Mouse (Mus musculus): ENCODE data around the gene Gm4792.

Gene Gm4792

DNA sequence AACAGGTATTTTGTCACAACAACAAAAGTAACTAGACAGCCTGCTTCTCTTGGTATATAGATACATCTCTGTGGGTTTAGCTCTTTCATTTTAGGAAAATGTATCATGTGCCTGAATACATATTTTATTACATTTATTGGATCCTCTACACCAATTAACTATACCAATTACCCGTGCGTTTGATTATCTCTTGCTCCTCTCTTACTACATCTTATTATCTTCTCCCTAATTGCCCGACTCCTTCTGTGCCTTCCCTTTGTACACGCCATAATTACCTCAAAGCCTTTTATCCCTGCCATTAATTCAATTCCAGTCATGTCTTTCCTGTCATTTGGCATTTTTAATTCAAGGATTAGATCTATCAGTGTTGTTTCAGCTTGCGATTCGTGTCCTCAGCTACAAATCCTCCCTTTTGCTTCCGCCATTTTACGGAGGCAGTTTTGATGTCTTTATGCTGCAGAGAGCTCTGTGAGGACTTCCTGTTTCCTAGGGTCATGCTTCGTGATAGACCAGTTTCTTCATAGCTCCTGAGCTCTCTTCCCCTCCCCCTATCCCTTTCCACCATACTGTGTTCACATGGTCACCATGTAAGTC is 5.7 kb upstream of the Gm4792 start:
- in situ Hi-C loops (cut with MboI, MseI) = loop anchor here (5.0 to 25.0 kb wide), 4 partner anchors 93 to 1433 kb away; no protein-coding TSS in a partner anchor

DNA sequence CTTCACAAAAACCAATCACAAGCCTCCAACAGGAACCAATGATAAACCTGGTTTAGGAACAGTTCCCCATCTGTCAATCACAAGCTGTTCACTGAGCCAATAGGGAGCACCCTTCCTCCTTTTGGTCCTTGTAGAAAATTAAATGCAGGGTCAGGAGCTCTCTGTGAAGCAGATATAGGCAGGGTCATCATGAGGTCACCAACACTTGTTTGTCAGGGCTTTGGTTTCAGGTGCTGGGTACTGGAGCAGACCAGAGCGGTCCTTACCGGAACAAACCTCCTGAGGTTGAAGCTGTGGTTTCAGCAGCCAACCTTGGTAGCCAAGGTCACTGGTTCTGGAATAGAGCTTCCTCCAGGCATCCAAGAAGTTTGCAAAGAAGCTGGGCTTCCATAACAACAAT is 798 bp upstream of the Gm4792 start:
- in situ Hi-C loops (cut with MboI, MseI) = no loop called here

DNA sequence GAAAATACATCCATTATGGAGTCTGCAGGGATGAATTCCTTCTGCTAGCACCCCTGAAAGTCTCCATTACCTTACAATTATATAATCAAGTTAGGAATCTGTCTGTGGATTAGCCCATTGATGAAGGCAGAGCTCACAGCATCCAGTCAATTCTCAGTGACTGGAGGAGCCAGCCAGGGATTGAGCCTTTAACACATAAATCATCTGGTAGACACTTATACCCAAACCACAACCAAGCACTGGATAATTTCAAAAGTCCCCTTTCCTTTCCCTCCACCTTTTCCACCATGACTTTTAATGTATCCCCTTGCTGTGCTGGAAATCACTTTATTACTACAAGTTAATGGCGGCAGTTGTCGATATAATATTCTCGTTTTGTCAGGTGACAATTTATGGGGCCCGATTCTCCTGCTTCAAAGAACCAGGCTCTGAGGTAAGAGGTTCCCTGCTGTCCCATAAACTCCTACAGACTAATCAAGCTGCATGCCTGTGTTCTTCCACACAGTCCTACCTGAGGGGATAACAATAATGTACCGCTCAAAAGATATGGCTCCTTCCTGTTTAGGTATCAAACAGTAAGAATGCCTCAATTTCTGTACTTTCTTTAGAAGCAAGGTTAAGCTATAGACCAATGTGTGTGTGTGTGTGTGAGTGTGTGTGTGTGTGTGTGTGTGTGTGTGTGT is 2.4 kb downstream of the Gm4792 start:
- in situ Hi-C loops (cut with MboI, MseI) = no loop called here

DNA sequence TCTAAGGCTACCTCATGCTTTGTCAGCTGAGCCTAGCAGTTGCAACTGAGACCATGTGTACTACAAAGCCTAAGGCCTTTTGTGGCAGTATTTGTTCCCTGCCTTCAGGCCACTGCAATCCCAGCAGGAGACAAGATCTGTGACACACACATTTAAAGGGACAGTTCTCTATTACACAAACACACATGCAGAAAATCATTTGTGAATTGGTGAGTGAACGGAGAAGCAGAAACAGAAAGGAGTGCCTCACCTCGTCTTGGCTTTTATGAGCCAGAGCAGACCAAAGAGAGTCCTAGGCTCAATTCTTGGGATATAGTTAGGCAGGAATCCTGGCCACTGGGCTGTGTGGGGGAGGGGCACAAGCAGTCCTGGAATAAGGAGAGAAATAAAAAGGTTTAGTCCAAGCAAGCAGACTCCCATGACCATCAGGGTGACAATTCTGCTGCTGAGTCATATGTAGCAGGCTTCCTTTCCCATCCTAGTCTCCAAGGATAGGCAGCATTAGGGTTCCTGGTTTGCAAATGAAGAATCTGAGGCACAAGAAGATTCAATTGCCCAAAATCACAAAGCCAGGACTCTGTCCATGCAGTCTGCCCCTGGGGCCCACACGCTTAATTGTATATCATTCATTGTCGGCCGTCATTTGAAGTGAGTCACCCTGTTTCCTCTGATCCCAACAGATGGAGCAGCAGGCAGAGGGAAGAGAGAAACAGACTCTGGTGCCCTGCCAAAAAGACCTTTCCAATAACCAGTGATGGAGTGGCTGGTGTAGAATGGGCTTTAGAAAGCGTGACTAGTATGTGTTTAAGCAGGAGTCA is 3.4 kb downstream of the Gm4792 start:
- in situ Hi-C loops (cut with MboI, MseI) = no loop called here

DNA sequence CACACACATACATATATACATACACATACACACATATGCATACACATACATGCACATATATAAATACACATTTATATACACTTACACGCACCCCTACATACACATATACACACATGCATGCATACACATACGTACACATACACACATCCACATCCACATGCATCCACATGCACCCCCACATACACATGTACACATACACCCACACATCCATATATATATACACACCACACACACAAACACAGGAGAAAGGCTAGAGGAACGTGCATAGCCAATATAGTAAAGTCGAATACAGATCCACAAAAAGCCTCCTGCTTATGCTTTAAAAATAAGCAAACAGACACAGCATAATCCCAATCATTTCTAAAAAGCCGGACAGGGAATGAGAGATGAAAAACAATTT is 4.1 kb downstream of the Gm4792 start:
- in situ Hi-C loops (cut with MboI, MseI) = no loop called here

DNA sequence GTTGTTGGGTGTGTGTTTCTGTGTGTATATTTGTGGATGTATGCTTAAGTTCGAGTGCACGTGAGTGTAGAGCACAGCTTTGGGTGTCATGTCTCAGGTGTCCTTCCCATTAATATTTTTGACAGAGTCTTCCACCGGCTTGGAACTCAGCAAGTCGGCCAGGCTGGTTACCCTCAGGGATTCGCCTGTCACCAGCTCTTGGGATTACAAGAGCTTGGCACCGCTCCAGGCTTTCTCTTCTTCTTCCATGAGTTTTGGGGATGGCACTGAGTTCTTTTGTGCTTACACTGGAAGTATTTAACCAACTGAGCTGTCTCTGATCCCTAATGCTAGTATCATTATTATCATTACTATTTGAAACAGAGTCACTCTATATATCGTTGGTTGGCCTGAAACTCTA is 15.7 kb downstream of the Gm4792 start:
- in situ Hi-C loops (cut with MboI, MseI) = no loop called here

DNA sequence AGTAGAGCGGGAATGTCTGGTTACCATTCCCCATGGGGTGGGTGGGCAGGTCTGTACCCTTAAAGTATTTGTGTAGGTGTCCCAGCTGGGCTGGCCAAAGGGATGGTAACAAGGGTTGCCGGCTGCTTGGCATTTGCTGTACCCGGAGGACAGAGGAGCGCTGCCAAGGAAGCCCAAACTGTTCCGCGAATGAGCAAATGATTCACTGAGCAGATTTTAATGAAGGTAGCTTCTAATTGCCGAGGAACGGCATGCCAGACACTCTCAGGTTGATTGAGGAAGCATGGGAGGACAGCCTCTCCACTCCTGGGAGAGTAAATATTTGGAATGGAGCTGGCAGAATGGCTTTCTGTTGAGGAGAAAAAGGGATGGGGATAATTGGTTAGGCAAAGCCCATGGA is 16.3 kb downstream of the Gm4792 start:
- in situ Hi-C loops (cut with MboI, MseI) = no loop called here

DNA sequence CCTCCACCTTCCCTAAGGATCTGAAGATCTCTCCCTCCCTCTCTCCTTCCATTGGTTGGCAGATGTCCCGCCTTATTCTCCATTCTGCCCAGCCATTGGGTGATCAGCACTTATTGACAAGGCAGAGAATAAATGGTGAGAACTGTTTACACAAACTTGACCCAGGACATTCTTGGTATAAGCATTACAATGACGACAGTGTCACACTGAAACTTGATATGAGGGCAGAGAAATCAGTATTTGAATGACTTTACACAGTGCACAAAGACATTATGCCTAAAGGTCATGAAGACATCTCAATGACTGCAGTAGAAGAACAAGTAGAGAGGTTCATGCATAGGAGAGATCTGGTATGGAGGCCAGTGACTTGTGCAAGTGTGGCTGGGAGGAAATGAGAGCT is 22.0 kb downstream of the Gm4792 start:
- in situ Hi-C loops (cut with MboI, MseI) = no loop called here

DNA sequence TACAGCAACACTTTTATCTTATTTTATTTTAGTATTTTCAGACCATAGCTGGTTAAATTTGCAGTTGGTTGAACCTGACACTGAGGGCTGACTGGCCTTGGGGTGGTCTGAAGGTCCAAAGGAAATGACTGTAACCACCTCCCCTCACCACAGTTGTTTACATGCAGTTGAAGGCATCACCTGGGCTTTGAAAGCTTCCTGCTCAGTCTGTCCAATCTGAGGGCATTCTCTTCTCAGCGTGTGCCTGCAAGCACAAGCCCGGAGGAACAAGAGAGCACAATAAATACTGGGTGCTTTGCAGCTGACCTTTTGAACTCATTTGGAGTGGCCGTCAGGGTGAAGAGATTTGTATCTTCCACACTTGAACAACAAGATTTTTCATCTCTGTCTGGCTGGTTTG is 23.2 kb downstream of the Gm4792 start:
- in situ Hi-C loops (cut with MboI, MseI) = no loop called here

DNA sequence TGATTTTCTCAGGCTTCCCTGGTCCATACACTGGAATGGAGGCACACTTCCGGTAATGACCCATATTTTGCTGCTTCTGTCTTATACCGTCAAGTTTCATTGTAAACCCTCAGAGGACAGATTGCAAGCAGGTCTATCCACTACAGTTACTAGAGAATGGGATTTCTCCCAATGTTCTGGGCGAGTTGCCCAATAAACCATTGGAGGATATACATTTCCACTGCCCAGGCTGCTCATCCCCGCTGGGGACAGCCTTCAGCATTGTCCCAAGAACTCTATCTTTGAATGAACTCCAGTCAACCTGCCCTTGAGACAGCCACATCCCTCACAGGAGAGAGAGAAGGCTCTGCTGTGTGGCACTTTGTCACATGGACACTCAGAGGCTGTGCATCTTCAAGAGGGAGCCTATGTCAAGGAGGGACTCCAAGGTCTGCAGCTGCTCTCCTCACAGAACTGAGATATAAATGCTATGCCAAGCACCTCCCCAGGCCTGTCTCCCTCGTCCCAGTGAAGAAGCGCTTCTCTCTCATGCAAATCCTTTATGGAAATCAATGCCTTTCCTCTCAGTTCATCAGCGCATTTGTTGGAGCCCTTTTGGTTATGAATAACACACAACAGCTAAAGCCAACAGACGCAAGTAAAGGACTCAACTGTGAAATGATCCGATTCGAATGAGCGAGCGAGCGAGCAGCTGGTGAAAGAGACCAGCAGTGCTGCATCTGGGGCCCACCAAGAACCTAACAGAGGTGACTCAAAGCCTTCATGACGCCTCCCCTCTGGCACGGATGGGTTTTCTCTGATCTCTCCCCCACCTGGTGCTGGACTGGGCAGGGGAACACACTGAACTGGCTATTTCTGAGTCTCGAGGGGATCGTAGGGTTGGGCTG is 32.6 kb downstream of the Gm4792 start:
- in situ Hi-C loops (cut with MboI, MseI) = loop anchor here in 1 of 2 experiments (5.0 kb wide), 1 partner anchor 34 kb away; no protein-coding TSS in a partner anchor

DNA sequence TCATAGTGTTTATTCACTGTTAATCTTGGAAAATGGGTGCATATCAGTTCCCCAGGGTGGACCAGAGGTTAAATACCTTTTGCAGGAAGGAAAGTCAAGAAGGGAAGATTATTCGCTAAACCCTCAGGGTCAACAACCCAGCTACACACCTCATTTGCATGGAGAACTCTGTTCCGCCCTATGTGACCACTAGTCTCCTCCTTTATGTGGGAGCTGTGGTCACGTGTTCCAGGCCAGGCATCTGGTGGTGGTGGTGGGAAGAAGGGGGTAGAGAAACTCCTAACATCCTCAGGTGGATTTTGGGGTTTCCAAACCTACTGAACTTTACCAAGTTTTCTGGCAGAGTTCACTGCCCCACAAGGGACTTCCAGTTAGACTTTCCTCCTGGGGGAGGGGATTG is 35.3 kb downstream of the Gm4792 start:
- in situ Hi-C loops (cut with MboI, MseI) = no loop called here

DNA sequence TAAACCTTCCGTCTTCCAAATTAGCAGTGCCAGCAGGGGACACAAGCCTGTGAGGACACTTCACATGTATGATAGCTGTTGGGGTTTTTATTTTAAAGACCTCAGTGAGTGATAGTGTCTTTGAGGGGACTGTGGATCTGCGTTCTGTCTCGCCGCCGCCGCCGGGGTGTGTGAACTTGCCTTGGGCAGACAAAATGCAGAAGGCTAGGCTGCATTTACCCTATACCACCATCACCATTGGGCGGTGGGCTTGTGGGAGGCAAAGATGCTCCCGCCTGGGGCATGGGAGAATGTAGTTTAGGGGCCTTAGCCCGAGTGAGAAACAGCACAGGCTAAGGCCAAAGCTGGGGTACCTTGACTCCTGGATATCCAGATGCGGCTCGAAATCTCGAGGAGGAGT is 35.9 kb downstream of the Gm4792 start:
- in situ Hi-C loops (cut with MboI, MseI) = no loop called here

DNA sequence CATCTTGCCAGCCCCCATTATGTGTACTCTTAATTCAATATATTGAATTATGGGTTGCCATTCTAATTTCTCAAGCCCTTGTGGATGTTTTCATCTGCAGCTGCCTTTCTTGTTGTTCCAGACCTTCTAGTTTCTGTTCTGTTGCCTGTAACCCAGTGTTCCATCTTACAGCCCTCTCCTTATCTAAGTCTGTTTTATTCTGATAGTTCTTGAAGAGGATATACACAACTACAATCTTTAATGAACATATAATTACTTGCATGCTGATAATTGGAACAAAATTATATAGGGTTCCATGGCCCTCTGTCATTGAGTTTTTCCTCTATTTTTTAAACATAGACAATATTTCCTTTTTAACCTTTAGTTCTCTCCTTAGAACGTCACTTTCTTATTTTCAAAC is 38.0 kb downstream of the Gm4792 start:
- in situ Hi-C loops (cut with MboI, MseI) = no loop called here

DNA sequence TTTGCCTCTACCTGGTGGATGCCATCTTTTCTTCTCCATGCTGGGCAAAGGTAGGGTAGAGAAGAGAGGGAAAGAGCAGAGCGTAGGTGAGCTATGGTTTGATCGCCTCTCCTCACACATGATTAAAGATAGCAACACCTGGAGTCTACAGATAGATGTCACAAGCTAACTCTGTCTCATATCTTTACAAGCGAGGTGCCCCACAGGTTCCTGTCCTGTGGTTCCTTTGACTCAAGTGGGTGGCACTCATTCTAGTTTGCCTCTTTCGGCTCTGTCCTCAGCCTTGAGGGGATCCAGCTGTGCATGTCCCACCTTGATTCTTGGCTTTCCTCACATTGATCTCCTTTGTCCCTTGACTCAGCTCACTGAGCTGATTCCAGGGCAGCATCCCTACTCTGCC is 42.0 kb downstream of the Gm4792 start:
- in situ Hi-C loops (cut with MboI, MseI) = no loop called here

DNA sequence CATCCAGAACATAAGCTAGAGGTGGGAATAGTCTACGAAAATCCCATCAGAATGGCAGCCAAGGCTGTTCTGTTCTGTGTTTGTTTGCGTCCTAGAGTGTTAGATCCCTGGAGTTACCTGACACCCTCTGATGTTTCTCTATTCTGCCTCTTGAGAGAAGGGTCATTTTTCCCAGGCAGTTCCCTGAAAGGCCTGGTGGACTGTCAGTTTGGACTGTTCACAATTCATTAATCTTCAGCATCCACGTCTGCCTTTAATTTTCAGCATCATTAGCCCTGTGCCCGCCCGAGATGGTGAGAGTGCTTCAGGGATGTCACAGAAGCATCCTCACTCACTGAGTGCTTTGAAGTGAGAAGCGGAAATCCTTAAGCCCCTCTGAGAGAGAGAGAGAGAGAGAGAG is 42.8 kb downstream of the Gm4792 start:
- in situ Hi-C loops (cut with MboI, MseI) = no loop called here

DNA sequence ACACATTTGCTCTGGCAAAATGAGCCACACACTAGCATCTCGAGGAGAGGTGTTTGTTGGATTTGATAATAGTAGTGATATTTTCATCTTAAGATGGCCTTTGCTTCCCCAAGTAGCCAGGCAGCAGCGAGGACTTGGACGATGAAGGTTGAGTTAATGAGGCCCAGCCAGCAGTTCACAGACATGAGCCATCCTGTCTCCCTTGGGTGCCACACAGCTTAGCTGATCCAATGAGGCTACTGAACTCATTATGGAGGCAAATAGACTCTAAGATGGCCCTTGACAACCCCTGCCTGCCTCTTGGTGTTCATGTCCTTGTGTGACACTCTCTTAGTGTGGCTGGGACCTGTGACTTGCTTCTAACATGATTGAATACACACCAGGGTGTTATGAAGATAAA is 43.7 kb downstream of the Gm4792 start:
- in situ Hi-C loops (cut with MboI, MseI) = no loop called here

DNA sequence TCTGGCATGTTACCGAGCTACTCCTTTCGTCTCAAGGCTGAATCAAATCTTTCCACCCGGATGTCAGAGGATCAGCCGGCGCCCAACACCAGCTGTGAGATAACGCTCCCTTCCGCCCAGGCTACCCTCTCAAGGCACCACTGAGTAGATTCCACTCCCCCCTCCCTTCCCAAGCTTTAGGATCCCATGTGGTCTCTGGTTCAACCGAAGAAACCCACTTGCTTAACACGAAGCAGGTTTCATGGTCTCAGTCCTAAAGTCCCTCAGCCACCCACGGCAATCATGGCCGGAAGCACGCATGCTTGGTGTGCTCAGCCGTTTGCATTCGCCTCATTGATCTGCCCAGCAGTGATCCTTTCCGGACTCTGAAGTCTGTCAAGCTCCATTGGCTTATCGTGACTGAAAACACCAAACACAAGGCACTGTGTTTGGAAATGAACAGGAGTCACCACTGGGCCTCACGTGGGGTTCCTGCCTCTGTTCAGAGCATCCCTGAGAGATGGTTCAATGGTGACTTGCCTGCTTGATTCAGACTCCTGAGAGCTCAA is 45.2 kb downstream of the Gm4792 start:
- in situ Hi-C loops (cut with MboI, MseI) = no loop called here

DNA sequence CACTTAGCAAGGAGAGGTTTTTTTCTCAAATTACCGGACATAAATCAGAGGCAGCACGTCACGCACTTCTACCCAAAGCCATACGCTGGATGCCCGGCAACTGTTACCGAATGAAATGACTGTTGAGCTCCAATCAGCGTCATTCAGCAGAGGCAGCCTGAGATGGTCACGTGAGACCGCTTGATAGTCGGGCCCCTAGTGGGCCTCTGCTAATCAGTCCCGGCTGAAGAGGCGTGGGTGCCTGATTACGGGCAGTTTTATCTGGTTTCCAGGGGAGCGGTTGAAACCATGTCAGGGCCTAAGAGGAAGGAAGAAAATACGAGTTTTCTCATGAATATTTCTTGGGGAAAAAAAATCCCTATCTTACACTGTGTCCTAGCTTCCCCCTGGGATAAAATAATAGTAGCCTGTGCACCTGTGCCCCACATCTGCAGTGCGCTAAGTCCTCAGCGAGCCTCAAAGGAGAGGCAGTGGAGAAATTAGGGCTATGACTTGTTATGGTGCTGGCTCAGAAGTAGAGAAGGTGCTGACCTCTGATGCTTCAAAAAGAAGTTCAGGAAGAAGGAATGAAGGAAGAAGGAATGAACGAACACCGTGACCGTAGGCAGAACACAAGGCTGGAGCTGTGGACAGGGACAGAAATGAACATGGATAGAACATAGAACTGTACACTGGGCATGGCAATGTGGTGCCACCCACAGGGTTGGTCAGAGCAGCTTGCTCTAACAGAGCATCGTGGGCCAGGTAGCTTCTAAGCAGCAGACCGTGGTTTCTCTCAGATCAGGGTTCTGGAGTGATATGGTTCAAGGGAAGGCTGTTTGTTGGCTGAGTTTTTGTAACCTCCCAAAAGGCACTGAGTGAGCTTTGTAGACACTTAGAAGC is 48.7 kb downstream of the Gm4792 start:
- in situ Hi-C loops (cut with MboI, MseI) = no loop called here

DNA sequence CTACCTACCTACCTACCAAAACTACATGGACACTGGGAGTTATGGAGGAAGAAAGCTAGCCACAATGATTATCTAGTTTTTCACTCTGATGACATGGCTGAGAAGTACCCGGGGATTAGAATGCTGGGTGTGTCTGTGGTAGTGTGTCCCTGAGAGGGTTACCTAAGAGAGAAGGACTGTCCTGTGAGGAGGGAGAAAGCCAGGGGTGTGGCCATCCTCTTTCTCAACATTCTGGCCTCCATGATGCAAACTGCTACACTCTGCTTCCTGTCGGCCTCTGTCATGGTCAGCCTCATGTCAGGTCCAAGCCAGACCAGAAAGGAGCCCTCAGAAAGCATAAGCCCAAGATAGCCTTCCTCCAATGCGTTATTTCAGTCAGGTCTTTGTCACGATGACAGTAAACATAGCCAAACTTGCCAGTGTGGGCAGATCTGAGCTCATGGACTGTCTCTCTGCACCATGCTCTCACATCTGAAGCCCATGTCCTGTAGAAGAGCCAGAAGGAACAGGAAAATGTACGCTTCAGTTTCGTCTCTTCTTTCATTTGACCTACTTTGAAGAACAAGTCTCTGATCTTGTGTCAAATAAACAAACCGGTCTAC is 50.7 kb downstream of the Gm4792 start:
- in situ Hi-C loops (cut with MboI, MseI) = no loop called here
